Mouse (Mus musculus) retina, embryonic 14.5 days (tissue): ENCODE results near the gene Ypel1.

Source experiments
- DNase-seq: peaks from one replicate; pipeline ENCODE4 v3.0.0-alpha.2; 2015; ENCODE audit warnings: low spot score

The Ypel1 gene

DNA sequence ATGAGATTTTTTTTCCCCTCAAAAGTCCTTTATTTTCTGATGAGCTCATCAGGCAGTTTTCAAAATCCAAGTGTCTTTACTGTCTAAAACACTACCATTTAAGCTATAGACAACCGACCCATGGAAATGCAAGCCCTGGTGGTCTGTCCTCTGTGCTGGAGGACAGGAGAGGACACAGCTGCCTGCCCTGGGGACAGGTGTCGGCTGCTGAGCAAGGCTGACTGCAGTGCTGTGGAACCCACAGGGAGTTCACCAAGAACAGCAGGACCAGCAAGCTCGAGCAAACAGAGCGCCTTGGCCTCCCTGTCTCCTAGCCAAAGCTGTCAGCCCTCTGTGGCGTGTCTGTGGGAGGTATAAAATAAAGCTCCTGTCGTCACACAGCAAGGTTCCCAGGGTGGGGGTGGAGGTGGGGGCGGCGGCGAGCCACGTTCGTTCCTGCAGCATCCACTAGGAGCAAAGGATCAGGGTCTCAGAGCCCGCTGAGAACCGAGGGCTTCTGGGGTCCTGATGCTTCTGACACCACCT, 17.2 kb downstream of the Ypel1 start:
- no peak for DNase-seq

DNA sequence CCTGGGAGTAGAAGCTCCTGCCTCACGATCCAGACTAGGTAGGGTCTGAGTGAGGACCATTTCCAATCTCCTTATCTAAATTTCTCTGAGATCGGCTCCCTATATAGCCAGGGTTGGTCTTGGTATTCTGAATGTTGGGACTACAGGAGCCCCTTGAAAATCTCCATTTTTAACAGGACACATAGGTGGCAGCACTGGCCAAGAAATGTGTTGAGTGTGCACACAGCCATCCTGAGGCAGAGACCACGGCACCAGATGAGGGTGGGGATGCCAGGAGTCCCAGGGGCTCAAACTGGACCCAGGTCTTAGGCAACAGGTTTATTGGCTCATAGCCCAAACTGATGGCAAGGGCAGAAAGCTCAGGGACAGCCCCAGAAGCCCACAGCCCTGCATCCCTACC, 18.9 kb downstream of the Ypel1 start:
- DNase-seq, result peak; percentile 28

DNA sequence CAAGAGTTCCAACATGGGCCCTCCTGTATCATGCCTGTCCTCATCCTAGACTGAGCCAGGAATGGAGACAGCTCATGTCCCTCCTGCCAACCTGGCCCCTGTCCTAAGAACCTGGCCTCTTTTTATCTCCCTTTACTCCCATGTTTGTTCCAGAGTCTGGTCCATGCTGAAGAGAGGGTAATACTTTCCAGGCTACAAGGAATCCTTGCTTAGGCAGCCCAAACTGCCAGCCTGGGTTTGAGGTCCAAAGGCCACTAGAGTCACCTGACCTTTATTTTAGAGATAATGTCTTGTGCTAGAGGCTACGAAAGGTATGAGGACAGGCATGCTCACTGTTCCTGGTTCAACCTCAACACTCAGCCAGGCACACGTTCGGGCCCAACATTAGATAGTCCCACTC, 27.4 kb downstream of the Ypel1 start:
- DNase-seq, result no peak

DNA sequence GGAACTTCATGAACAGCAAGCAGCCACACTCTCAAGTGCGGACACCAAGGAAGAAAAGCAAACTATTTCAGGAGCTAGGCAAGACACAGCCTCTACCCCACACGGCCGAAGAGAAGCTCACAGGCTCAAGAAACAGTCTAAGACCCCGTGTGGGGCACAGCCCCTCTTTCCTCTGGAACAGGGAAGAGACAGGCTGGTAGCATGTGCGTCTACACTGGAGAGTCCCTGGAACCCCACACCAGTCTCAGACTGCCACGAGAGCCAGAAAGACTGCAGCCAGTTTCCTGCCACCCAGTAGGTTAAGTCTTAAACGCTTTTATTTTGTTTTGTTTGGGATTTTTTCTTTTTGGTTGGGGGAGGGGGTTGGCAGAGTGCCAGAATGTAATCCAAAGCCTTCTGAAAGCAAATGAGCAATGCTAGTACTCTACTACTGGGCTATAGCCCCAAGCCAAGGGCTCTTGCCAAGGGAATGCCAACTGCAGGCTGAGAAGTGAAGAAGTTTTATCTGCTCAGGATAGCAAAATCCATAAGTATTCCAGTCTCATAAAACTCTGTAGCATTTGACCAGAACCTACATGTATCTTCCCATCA, 33.2 kb downstream of the Ypel1 start:
- no peak for DNase-seq

DNA sequence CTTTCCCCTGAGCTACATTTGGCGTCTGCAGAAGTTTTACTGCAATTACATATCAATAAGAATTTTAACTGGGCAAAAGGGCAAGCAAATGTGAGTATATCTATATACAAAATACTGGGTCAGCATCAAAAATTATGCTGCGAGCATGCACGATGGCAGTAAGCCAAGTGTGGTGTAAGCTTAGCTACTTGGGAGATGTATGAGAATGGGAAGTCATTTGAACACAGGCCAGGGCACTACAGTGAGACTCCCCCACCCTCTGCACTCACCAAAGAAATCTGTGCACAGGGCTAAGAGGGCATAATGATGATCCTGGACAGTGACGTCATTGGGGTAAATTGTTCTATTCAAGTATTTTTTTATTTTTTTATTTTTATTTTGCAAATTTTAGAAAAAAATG, 35.1 kb downstream of the Ypel1 start:
- DNase-seq, result no peak

DNA sequence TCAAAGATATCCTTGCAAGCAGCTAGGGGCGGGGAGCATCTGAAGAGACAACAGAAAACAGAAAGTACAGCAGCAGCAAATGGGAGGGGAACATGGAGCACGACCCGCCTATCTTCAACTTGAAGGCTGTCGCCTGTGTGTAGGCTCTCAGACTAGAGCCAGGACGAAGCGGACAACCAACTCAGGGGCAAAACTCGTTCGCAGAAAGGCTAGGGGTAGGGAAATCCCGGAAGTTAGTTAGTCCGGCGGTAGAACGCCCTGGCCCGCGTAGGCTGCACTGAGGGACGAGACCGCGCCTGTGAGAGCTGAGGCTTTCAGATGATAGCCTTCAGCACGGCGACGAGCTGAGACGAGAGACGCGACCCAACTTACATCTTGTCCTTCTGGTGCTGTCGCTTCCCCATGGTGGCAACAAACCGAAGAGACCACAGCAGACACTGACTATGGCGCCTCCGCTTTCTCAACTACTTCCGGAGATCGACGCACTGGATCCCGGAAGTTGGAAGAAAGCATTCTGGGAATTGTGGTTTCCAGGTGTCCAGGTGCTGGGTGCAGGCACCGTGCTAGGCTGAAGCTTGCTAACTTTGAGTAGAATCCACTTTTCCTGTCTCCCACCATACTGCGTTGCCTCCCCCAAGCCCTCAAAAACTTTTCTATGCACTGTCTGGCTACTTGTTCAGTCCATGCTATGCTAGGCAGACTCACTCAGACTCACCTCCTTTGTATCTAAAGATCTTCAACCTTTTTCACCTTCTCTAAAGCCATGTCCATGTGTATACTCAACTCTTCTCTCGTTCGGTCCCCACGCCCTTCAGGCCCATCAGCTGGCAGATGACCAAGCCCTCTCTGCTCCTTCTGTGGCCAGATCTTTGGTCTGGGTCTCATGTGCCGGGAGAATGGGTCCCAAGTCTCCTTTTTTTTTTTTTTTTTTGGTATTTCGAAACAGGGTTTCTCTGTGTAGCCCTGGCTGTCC, 41.6 kb downstream of the Ypel1 start, which contains the start of gene Ppil2:
Gene Ppil2, minus strand, starts transcription at position 487 of the 973 bp plus-strand sequence.
- DNase-seq, result peak; percentile 88

DNA sequence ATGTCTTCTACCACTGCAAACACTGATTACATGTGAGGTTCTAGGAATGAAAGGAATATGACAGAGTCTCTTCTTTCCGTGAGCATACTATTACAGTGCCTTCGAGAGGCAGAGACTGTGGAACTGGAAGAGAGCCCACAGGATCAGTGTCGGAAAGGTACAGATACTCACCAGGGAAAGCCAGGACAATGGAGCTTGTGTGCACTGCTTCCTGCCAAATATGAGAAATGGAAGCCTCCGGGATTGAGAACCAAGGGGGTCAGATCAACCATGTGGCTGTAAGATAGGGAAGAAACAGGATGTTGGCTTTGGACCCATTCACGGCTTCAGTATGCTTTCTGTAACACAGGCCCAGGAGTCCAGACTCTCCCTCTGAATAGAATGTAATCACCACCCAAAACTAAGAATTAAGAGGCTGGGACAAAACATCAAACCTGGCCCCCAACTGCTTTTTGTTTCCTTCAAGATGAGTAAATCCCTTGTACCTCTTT, 47.9 kb downstream of the Ypel1 start:
- DNase-seq, result no peak

DNA sequence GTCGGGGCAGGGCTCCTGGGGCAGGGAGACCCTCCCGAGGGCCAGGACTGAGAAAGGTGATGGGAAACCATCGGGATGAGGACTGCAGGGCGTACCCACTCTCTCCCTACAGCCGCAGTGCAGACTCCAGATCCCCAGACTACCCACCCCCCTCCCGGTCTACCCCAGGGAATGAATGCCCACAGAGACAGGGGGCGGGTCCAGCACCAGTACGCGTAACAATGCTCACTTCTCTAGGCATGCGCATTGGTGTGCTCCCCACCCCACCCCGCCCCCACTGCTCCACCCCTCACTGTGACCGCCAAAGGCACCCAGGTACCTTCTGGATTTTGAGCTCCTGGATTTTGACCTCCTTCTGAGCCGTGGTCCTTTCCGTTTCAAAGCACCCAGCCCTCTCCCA, 52.1 kb downstream of the Ypel1 start:
- DNase-seq, result no peak

DNA sequence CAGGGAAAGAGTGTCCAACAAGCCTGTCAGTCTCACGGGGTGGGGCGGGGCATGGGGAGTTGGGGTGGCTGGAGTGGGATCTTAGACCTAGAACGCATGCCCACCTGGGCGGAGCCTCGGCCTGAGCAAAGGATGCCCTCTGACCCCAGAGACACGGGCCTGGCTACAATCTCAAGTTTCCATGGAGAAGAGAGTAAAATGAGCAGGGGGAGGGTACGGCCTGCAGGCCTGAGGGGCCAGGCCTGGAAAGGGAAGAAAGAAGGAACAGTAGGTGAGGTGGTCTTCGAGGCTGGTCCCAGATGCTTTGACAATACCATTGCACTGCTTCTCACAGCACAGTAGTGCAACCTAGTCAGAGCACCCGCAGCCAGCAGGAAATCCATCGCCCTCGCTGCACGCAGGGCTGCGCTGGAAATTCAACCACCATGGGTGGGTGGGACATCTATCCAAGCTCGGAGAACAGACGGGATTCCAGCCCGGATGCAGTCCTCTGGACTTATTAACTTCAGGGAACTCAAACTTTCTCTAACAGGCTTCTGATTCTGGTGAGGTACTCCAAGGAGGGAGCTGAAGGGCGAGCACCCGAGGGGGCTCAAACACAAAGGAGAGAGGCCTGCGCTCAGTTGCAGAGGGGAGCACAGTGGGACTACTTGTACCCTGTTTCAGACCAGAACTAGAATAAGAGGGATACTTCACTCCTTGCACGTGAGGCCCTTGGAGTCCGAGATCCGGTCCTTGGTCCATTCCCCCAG, 54.8 kb downstream of the Ypel1 start:
- peak; percentile 67 for DNase-seq

DNA sequence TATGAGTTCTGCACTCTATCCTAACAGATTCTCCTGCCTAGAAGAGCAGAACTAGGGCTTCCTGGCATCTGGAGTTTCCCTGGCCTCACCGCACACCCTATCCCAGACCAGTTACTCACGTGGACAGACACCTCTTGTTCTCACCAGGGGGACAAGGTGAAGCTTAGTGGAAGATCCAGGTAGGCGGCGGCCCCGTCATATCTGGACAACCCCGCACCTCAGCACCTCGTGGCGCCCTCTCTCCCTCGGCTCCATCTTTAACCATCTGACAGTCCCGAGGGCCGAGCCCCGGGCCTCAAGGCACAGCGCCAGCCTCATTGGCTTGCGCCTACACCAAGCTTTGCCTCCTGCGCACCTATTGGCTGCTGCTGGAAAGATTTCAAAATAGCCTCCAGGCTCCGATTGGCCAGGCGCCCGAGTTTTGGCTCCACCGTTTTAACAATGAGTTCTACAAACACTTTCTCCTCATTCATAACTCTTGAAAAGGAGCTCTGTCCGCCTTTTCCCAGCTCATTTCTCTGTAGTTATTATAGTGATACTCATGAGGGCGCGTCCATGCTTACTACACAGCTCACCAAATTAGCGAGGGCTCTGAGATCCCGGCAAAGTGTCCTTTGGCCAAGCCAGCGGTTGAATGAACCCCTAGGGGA, 55.5 kb downstream of the Ypel1 start, which contains the start of gene 2610318N02Rik:
Gene 2610318N02Rik, minus strand, starts transcription at position 297 of the 650 bp plus-strand sequence.
- peak; percentile 90 for DNase-seq

DNA sequence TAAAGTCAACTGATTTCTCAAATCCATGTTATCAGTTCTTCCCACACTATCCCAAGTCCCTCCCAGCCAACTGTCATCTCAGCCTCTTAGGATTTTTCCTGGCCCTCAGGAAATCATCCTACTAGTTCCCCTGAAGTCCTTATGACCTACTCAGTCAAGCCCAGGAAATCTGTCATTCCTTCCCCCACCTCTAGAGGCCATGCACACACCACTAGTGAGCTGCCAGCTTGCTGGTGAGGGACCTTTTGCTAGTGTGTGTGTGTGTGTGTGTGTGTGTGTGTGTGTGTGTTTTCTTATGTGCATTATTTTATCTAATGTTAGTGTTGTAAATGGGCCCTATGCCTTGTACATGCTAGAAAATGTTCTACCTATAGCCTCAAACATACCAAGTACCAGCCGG, 57.8 kb downstream of the Ypel1 start:
- DNase-seq, result peak; percentile 71

DNA sequence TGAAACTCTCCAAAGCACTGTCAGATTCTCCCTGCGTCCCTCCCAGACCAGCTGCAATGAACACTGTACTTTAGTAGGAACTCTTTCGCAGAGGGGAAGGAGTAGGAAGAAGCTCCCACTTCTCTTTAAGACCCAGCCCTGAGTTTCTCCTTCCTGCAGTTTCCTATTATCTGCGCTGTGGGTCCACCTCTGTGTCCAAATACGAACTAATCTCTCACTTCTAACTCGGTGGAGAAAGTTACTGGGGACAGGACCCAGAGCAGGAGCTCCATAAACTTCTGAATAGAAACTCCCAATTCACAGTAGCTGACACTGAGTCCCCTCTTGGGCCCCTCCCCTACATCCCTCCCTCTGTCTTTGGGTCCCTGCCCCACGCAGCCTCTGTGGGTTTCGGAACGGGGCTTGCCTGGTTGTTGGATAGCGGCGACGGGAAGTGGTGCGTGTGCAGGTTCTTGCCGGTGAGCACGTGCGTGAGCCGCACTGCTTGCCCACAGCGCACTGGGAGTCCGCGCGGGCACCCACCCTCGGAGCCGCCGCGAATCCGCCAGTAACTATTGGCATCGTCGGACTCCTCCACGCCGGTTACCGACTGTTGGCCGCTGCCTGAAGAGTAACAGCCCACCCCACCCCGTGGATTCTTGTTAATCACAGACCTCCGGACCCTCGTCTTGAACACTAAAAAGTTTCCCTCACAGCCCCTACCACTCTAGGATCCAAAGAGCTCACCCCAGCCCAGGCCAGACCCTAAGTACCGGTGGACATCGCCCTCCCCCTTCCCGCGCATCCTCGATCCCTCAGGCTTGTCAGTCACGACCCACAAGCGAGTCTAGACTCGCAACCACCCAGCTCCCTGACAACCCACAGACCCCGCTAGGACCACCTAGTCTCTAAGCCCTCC, 61.9 kb downstream of the Ypel1 start:
- DNase-seq, result no peak

DNA sequence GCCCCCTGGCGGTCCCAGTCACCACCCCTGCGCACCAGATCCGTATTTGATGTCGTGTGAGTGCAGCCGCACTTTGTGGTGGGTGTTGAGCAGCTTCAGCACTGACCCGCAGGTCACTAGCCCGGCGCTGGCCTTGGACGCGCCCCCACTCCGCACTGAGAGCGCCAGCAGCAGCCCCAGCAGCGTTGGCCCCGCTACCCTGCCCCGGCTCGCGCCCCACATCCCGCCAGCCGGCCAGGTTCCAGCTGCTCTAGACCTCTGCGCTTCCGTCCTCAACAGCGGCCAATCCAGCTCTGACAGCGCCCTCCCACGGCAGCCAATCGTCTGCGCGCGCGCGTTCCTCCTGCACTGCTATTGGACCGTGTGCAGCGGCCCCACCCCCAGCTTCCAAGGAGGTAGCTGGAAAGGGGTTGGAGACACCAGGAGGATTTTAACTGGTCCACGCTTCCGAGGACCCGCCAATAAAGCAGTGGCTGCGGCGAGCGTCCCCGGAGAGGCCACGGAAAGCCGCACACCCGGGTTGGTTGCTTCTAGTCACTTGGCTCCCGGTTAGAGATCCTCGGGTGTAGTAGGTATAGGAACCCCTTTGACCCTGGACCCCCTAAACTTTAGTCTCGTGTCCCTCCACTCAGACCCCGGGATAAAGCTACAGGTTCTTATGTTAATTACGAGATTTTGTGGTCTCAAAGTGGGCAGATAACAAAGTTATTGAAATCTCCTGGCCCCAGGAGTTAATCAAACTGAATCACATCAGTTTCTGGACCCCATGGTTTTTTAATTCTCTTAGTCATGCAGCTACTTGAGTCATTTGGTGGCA, 62.8 kb downstream of the Ypel1 start, which contains the start of gene Sdf2l1:
Gene Sdf2l1, minus strand, starts transcription at position 295 of the 817 bp plus-strand sequence.
- DNase-seq, result peak; percentile 99

DNA sequence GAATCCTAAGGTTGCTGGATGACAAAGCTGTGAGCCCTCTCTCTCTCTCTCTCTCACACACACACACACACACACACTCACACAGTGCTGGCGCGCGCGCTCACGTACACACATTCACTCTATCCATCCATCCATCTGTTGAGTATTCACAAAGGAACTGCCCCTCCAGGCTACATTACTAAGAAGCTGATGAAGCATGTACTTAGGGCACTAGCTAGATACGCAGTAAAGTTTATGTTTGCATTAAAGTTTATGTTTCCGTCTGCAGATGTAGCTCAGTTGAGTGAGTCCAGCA, 63.4 kb downstream of the Ypel1 start:
- no peak for DNase-seq
